Mouse (Mus musculus) gonadal fat pad, adult 2 months (tissue): ENCODE data around the gene Gimap5. TPM values are rescaled to one million over a fixed set of nuclear protein-coding genes. Genes with fewer than 3 reads are reported as not detected.

Experiments
- DNase-seq: peaks from one replicate; pipeline ENCODE4 v3.0.0-alpha.2; 2012; ENCODE audit warnings: low read depth
- polyA plus RNA-seq: library from polyadenylated mRNA; depleted of rRNA; stranded (reverse); fragments of >200 nt; gene quantifications from 2 replicates; pipeline ENCODE4 v1.2.3, GENCODE M21; 2012; rRNA removed

The Gimap5 gene
- polyA plus RNA-seq = 5.6 and 8.3 TPM in 2 replicates

GRCm38 (mm10) chr6:48745959-48746889 is at the start of gene Gimap5:
Gimap5 (plus strand) TSS chr6:48746197.
- DNase-seq = no peak

- DNase-seq = no peak
Measured at GRCm38 (mm10) chr6:48696830-48697554, 49.0 kb upstream of the Gimap5 start.

- no peak for DNase-seq
Measured at GRCm38 (mm10) chr6:48697555-48697930, 48.5 kb upstream of the Gimap5 start.

- no peak for DNase-seq
Measured at GRCm38 (mm10) chr6:48698066-48698856, 47.7 kb upstream of the Gimap5 start.

GRCm38 (mm10) chr6:48698888-48699287 is 47.1 kb upstream of the Gimap5 start:
- no peak for DNase-seq

- no peak for DNase-seq
Measured at GRCm38 (mm10) chr6:48700251-48701075, 45.5 kb upstream of the Gimap5 start.

GRCm38 (mm10) chr6:48702146-48702545 is 43.9 kb upstream of the Gimap5 start:
- no peak for DNase-seq

- no peak for DNase-seq
Measured at GRCm38 (mm10) chr6:48702601-48703000, 43.4 kb upstream of the Gimap5 start.

GRCm38 (mm10) chr6:48704146-48704545 is 41.9 kb upstream of the Gimap5 start:
- DNase-seq = no peak

- DNase-seq = no peak
Measured at GRCm38 (mm10) chr6:48706130-48706529, 39.9 kb upstream of the Gimap5 start.

GRCm38 (mm10) chr6:48718455-48718854 is 27.5 kb upstream of the Gimap5 start, which contains the start of the genes Gm28053 and Gimap7:
Gm28053 (plus strand) TSS chr6:48718607.
Gimap7 (plus strand) TSS chr6:48718621.
- DNase-seq = no peak

GRCm38 (mm10) chr6:48720326-48720725 is 25.7 kb upstream of the Gimap5 start:
- DNase-seq = no peak

- DNase-seq = no peak
Measured at GRCm38 (mm10) chr6:48723468-48723867, 22.5 kb upstream of the Gimap5 start.

- no peak for DNase-seq
Measured at GRCm38 (mm10) chr6:48725476-48725875, 20.5 kb upstream of the Gimap5 start.

- no peak for DNase-seq
Measured at GRCm38 (mm10) chr6:48727761-48728160, 18.2 kb upstream of the Gimap5 start.

- DNase-seq = no peak
Measured at GRCm38 (mm10) chr6:48732864-48733304, 13.1 kb upstream of the Gimap5 start.

GRCm38 (mm10) chr6:48733660-48734059 is 12.3 kb upstream of the Gimap5 start:
- DNase-seq = no peak

GRCm38 (mm10) chr6:48737053-48737452 is 8.9 kb upstream of the Gimap5 start:
- no peak for DNase-seq

- no peak for DNase-seq
Measured at GRCm38 (mm10) chr6:48737688-48738087, 8.3 kb upstream of the Gimap5 start.

GRCm38 (mm10) chr6:48738961-48739779 is 6.8 kb upstream of the Gimap5 start, which contains the start of gene Gimap1:
Gimap1 (plus strand) TSS chr6:48739054.
- DNase-seq = no peak
